Mouse (Mus musculus): ENCODE data around the gene Wdcp.

- TF ChIP-seq POLR2A (IDR thresholded peaks at IDR 0.05; ENCODE audit: borderline replicate concordance, insufficient read depth, low read length) = no peak
- TF ChIP-seq CTCF (IDR thresholded peaks at IDR 0.05; ENCODE audit: borderline replicate concordance, insufficient read depth, low read depth, low read length) = no peak
Observed at GRCm38 (mm10) chr12:4864338-4864690, 21.2 kb downstream of the Wdcp start.

Measured in cerebellum, adult 2 months (tissue).